Comparison of ENCODE assay signal across 9 mouse cellular contexts in the genomic region with DNA sequence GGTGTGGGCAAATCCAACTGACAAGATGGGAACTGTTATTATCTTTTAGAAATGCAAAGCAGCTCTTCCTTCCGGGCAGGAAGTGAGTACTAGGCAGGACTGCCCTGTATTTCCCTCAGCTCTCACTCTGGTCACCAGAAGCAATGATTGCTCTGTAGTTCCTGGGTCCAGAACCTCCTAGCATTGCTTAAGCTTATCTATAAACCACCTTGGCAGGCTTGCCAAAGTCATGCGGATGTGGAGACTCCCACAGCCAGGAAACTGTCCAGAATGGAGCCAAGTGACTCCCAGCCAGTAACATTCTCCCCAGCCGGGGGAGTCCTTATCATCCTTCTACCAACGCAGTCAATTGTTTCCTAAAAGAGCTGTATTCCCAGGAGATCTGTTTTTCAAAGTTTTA. TPM values are rescaled to one million over a fixed set of nuclear protein-coding genes. Genes with fewer than 3 reads are reported as not detected.
DNase-seq lines count a peak whose midpoint lies in the region; ATAC-seq lines count a peak whose summit lies in the region.
"Had no signal": no experiment of that assay in that cellular context is flagged by ENCODE, and none has a peak within 500 bp of the region (broad histone marks: within the 10 kb centered on the region; RNA-seq: fewer than 3 reads in every experiment).

No protein-coding gene starts in this region.

- H3K27ac ChIP-seq in liver, embryonic 15.5 days (replicated peaks) = no peak overlapping the region

- peak overlapping the region; percentile 18 for H3K4me3 ChIP-seq in megakaryocyte, embryonic 14.5 days (replicated peaks)
- no peak overlapping the region for H3K4me3 ChIP-seq in liver, embryonic 15.5 days (replicated peaks)

- H3K4me1 ChIP-seq in megakaryocyte, embryonic 14.5 days = peaks cover 11% of the 10 kb centered on the region
- H3K4me1 ChIP-seq in liver, embryonic 15.5 days (replicated peaks) = 0 out of 2 replicates have a peak, but pooled peaks cover 4% of the 10 kb centered on the region

- 9% methylated on average over 4 of the region's 4 CpGs for WGBS in liver, embryonic 15.5 days (ENCODE audit: insufficient replicate concordance)

- peak; percentile 67 to 80 for DNase-seq in heart, postnatal 14 days
- peak; percentile 53 for DNase-seq in testis, postnatal 10 days (ENCODE audit: low spot score)
- DNase-seq in layer of hippocampus, postnatal 10 days (ENCODE audit: low spot score in 2 of 2) = no peak
- DNase-seq in right cerebral cortex, postnatal 10 days (ENCODE audit: low spot score in 2 of 2) = no peak
- no peak for DNase-seq in cerebellum, adult 9-10 months
- DNase-seq: cerebellum, adult 8-10 months had no signal

- intact Hi-C loops in heart, postnatal 14 days (cut with DNase I) = no loop called here

- H3K36me3 ChIP-seq in megakaryocyte, embryonic 14.5 days (replicated peaks; ENCODE audit: low read length) = no peaks in the 10 kb centered on the region
- no peaks in the 10 kb centered on the region for H3K36me3 ChIP-seq in liver, embryonic 15.5 days (replicated peaks)

- H3K9me3 ChIP-seq in megakaryocyte, embryonic 14.5 days = peaks cover 9% of the 10 kb centered on the region
- no peaks in the 10 kb centered on the region for H3K9me3 ChIP-seq in liver, embryonic 15.5 days (replicated peaks)

- no peak overlapping the region for H3K9ac ChIP-seq in liver, embryonic 15.5 days

- ATAC-seq in megakaryocyte, adult 5-6 weeks (ENCODE audit: poor library complexity, severe bottlenecking) = no peak
- ATAC-seq in liver, embryonic 15.5 days (ENCODE audit: insufficient read depth) = peak; percentile 31; the same call in 1 of the 2 replicates

- no peak overlapping the region for H3K4me2 ChIP-seq in liver, embryonic 15.5 days

- peaks cover 8% of the 10 kb centered on the region for H3K27me3 ChIP-seq in megakaryocyte, embryonic 14.5 days (replicated peaks)
- H3K27me3 ChIP-seq in liver, embryonic 15.5 days = no peaks in the 10 kb centered on the region

RNA-seq across cellular contexts. Expression of gene Gpr39, which starts 13.7 kb away (rescaled TPM):
- polyA plus RNA-seq in megakaryocyte, embryonic 14.5 days (2012; ENCODE audit: insufficient read depth, low replicate concordance) = not detected in 2 replicates
- not detected in 2 replicates for total RNA-seq in megakaryocyte, adult 5-6 weeks (2015)
- total RNA-seq in megakaryocyte, adult 5-6 weeks (2017) = not detected in 2 replicates
- total RNA-seq in heart, postnatal 14 days (2021) = 1 to 10 TPM in 1 of 2 experiments, under 1 TPM in 1; 0.46 to 1.1 TPM
- polyA plus RNA-seq in liver, embryonic 15.5 days (2015; fragmentation: Nextera tagmentation; extraction: Ambion mirVana) = 3.2 and 3.5 TPM in 2 replicates
- total RNA-seq in layer of hippocampus, postnatal 10 days (2021) = under 1 TPM; 0.39 to 0.40 TPM

Comparison
In these comparisons a context has a peak if more than half of its experiments do, and no peak if none do; other contexts are left out.
1. DNase-seq: peak in heart, postnatal 14 days (2 of 2) and testis, postnatal 10 days (single experiment); none in layer of hippocampus, postnatal 10 days (0 of 2), right cerebral cortex, postnatal 10 days (0 of 2) and cerebellum, adult 9-10 months (single experiment).